Mouse (Mus musculus) bone marrow, adult 2 months (tissue): ENCODE results near the gene Ppef2. TPM values are rescaled to one million over a fixed set of nuclear protein-coding genes. Genes with fewer than 3 reads are reported as not detected.

Source experiments
- H3K27ac ChIP-seq: fragments of 200-500 bp; 2 replicates; pipeline ENCODE4 v1.5.1; 2012; ENCODE audit warnings: low read depth, mild to moderate bottlenecking, control low read depth, inconsistent platforms, low read length; ENCODE audit not compliant: control insufficient read depth, poor library complexity, insufficient read depth
- H3K4me1 ChIP-seq: fragments of 200-500 bp; 2 replicates; pipeline ENCODE4 v1.6.1; 2011; ENCODE audit warnings: low read length; ENCODE audit not compliant: control insufficient read depth, insufficient read depth
- H3K4me3 ChIP-seq: fragments of 200-500 bp; replicated peaks from 2 replicates; pipeline ENCODE3; 2011; ENCODE audit warnings: mild to moderate bottlenecking, low read depth, low read length, control low read depth; ENCODE audit not compliant: control insufficient read depth
- CTCF ChIP-seq: fragments of 200-500 bp; IDR thresholded peaks from 2 replicates; pipeline ENCODE4 v1.5.1; 2011; ENCODE audit warnings: low read length, control low read depth; ENCODE audit not compliant: control insufficient read depth, insufficient read depth
- POLR2A ChIP-seq: fragments of 200-500 bp; IDR thresholded peaks from 2 replicates; pipeline ENCODE4 v1.6.1; 2011; ENCODE audit warnings: low read depth, mild to moderate bottlenecking, control low read depth, low read length, borderline replicate concordance; ENCODE audit not compliant: control insufficient read depth
- WGBS: fragments of 180-500 bp; shearing (Covaris S2); methylation state at CpG from one replicate; pipeline ENCODE4 v1.1.7; 2018; 5-methylcytosine and 5-hydroxymethylcytosine counted together
- polyA plus RNA-seq: library from polyadenylated mRNA; stranded (reverse); fragments of >200 nt; gene quantifications from 2 replicates; pipeline ENCODE4 v1.2.4, GENCODE M21; 2011; ENCODE audit warnings: low replicate concordance; ENCODE audit not compliant: missing spikeins, insufficient read depth, insufficient read length

Ppef2 gene
- polyA plus RNA-seq, 1 experiment = not detected

DNA sequence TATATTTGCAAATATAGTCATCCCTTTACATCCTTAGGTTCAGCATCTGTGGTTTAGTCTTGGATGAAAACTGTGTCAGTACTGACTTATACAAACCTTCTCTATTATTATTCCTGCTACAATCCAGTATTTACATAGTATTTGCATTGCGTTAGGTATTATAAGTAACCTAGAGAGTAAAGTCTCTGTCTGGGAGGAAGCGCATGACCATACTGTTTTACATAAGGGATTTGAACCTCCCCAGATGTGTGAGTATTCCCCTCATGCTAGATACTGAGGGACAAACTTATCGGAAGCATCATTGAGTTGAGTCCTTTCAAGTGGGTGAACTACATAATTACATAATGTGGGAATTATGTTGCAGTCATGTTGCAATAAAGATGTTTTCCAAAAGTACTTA lies 26.6 kb downstream of the Ppef2 start:
- H3K4me3 ChIP-seq = no peak overlapping the region
- H3K27ac ChIP-seq = no peak overlapping the region
- TF ChIP-seq CTCF = no peak
- no peak for TF ChIP-seq POLR2A
- 88% methylated on average over 3 of the region's 3 CpGs for WGBS
- H3K4me1 ChIP-seq = no peaks in the 10 kb centered on the region; the same call in 1 of the 2 replicates

DNA sequence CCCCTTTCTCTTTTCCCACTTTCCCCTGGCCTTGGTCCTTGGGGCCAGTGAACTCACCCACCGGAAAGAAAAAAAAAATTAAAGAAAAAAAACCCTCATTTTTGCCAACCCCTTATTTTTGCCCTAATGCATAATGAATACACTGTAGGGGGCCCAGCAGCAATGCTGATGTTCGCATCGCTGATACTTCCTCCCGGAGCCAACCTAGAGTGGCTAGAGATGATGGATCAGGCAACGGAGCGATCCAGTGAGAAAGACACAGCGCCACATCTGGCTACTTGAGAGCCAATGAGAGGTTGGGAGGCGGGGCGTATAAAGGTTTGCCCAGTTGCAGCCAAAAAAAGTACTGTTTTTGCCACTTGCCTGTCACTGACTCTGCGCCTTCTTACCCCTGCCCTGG lies 27.3 kb downstream of the Ppef2 start:
- Histone ChIP-seq H3K4me1 (no peaks in the 10 kb centered on the region; the same call in 1 of the 2 replicates), H3K4me3 (no peak overlapping the region), H3K27ac (no peak overlapping the region)
- 54% methylated on average over 10 of the region's 10 CpGs for WGBS
- TF ChIP-seq POLR2A (no peak), CTCF (no peak)

DNA sequence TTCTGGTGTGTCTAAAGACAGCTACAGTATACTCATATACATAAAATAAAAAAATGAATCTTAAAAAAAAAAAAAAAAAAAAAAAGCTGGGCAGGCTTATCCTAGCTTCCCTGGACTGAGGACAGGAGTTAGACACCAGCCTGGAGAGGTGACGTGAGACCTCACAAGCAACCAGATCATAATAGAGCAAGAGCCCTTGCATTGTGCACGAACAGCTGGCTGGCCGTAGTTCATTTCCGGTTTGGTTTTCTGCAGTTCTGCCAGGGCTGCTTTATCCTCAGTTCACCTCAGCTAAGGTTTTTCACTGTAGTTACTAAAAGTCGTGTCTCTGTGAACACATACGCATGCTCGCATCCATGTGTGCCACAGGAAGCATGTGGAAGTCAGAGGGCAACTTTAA lies 28.3 kb downstream of the Ppef2 start:
- no peaks in the 10 kb centered on the region; the same call in 1 of the 2 replicates for H3K4me1 ChIP-seq
- TF ChIP-seq POLR2A (no peak), CTCF (no peak)
- WGBS = 54% methylated on average over 7 of the region's 7 CpGs
- no peak overlapping the region for H3K4me3 ChIP-seq
- no peak overlapping the region for H3K27ac ChIP-seq

DNA sequence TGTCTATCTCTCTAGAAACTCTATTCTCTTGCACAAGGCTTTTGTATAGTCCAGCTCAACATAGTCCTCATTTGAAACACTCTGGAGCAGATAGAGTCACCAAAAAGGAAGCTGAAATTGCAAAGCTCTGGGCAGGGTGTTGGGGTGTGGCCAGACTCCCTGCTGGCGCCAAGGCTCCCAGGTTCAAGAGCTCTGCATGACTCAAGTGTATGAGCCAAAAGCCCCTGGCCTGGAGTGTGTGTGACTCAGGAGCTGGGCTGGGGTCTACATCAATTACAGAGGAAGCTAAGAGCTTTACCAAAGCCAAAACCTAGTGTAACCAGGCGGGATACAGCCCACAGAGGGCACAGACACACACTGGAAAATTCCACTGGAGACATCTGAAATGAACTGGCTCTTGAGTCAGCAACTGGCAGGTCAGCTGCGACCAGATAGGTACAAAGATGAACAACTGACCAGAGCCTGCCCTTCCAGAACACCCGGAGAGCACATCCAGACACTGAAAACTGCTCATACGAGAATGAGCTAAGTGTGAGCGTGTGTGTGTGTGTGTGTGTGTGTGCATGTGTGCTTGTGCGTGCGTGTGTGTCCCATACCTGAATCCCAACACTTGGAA lies 35.7 kb downstream of the Ppef2 start:
- H3K4me3 ChIP-seq = no peak overlapping the region
- TF ChIP-seq POLR2A (no peak), CTCF (no peak)
- H3K27ac ChIP-seq = no peak overlapping the region
- WGBS = 77% methylated on average over 8 of the region's 8 CpGs
- no peaks in the 10 kb centered on the region for H3K4me1 ChIP-seq

DNA sequence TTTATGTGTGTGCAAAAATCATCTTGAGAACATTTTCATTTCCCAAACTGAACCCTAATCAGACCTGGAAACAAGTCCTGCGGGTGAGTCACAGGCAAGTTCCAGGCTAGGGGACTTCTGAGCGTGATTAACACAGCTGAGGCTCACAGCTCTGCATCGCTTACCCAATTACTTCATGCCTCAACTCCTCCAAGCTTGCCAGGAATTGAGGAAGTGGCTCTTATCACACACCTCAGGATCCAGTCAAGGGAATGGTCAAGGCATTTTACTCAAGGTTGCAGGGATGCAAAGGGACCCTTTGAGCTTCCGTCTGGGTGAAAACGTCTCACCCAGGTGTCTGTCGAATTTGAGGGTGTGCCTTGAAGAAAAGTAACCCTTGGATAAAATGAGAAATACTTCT lies 36.3 kb downstream of the Ppef2 start:
- no peak overlapping the region for H3K4me3 ChIP-seq
- no peak for TF ChIP-seq POLR2A
- TF ChIP-seq CTCF = no peak
- H3K27ac ChIP-seq = no peak overlapping the region
- 50% methylated on average over 6 of the region's 6 CpGs for WGBS
- no peaks in the 10 kb centered on the region for H3K4me1 ChIP-seq

DNA sequence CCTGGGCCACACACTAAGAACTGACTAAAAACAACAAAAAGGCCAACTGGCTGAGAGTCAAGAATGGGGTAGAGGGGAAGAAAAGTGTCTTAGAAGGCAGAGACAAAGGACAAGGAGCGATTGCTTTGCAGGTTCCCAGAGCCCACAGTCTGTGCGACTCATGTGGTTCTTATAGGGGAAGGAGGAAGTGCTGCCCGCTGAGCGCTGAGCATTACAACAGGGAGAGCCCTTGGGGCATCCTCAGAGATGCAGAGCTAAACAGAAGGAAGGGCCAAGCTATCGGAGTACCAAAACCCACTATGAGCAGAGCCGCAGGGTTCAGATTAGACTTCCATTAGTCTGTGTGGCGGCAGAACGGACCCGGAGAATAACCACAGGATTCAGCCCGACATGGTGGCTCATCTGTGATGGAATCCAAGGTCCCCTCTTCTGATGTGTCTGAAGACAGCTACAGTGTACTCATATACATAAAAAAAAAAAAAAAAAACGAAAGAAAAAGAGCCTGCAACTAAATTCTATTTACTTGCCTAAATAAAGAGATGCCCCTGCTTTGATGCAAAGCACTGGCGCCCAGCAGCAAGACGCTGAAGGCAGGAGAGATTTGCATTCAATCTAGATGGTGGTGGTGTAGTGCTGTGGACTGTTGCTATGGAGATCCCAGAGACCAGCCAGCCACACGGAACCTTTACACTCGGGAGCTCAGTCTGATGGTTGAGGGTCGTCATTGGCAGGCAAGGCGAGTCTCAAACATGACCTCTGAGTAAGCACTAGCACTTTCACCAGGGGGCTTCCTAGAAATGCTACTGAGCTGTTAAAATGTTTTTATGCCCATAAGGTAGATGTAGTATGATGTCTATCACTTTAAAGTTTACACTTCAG lies 36.9 kb downstream of the Ppef2 start:
- no peaks in the 10 kb centered on the region for H3K4me1 ChIP-seq
- no peak overlapping the region for H3K4me3 ChIP-seq
- TF ChIP-seq POLR2A (no peak), CTCF (no peak)
- no peak overlapping the region for H3K27ac ChIP-seq
- 64% methylated on average over 17 of the region's 17 CpGs for WGBS

DNA sequence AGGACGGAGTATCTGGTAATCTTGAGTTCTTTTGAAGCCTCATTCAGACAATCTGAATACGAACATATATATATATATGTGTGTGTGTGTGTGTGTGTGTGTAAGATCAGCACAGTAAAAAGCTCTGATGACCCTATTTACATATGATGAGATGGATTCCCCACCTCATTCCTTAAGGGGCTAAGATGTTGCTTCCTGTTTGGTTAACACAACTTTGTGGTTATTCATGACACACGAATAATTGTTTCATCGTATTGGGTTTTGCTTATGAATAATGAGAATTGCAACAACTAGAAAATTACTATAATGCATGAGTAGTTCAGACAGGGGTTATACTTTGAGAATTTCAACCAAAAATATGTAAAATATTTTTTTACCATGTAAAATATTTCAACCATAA lies 40.8 kb downstream of the Ppef2 start, which contains the start of gene U90926:
TSS of gene U90926 (minus strand) at position 101 of the 400 bp plus-strand sequence.
- whole genome bisulfite sequencing = 69% methylated on average over 4 of the region's 4 CpGs
- Histone ChIP-seq H3K4me3 (no peak within 1 kb of the TSS), H3K27ac (no peak within 1 kb of the TSS), H3K4me1 (no peaks in the 10 kb centered on the region)
- TF ChIP-seq CTCF = no peak
- no peak for TF ChIP-seq POLR2A

DNA sequence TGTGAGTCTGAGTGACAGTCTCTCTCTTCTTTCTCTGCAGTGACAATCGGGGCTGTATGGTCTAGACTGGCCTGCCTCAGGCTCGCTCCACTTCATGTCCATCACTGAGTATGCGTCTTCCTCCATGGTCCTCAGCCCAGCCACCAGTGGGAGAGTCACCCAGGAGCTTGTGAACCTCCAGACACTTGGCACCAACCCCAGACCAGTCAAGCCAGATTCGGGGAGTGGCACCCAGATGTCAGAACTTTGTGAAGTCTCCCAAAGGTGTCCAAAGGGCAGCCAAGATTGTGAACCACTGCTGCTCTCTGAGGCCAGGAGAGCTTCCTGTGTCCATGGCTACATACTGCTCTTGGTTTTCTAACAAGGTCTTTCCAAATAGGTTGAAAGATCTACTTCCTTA lies 43.8 kb downstream of the Ppef2 start:
- Histone ChIP-seq H3K27ac (no peak overlapping the region), H3K4me1 (no peaks in the 10 kb centered on the region), H3K4me3 (no peak overlapping the region)
- TF ChIP-seq POLR2A (no peak), CTCF (no peak)
- WGBS = 83% methylated on average over 4 of the region's 4 CpGs

DNA sequence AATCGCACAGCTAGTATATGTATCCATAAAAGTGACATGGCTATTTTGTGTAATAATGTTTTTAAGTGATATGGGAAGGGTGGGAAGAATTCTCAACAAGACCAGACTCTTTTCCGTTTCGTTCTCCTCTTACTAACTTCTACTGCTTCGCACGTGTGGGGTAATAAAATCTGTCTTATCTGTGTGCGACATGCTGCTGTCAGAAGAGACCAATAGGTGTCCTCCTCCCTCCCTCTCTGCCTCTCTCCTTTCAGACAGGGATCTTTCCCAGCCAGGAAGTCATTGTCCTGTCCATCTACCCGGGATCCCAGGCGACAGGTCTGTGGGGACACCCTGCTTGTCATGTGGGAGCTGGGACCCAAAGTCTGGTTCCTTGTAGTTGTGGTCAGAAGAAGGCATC lies 45.9 kb downstream of the Ppef2 start:
- TF ChIP-seq CTCF (no peak), POLR2A (no peak)
- Histone ChIP-seq H3K27ac (no peak overlapping the region), H3K4me1 (no peaks in the 10 kb centered on the region), H3K4me3 (no peak overlapping the region)
- WGBS = 69% methylated on average over 8 of the region's 8 CpGs
